Mouse (Mus musculus) gastrocnemius, adult 2 months (tissue): Measurements from ENCODE around the gene BC005537. TPM values are rescaled to one million over a fixed set of nuclear protein-coding genes. Genes with fewer than 3 reads are reported as not detected.

Experiments used
- DNase-seq: peaks from one replicate; pipeline ENCODE4 v3.0.0; 2022
- H3K27ac ChIP-seq: fragments of 200-600 bp; 2 replicates; pipeline ENCODE4 v1.8.1; 2022; ENCODE audit warnings: mild to moderate bottlenecking
- H3K4me3 ChIP-seq: fragments of 200-600 bp; 2 replicates; pipeline ENCODE4 v1.8.1; 2022; ENCODE audit warnings: mild to moderate bottlenecking, moderate library complexity
- CTCF ChIP-seq: fragments of 200-600 bp; IDR thresholded peaks from 2 replicates; pipeline ENCODE4 v1.8.1; 2022; ENCODE audit warnings: antibody characterized with exemption, mild to moderate bottlenecking, moderate library complexity
- intact Hi-C: fragments of 180-260 bp; cut with DNase I; formaldehyde crosslinking; loops from one replicate; pipeline ENCODE4 v1.15.1; 2025
- total RNA-seq, 2 experiments: library from RNA; stranded (reverse); gene quantifications; 2 replicates each; pipeline ENCODE4 v1.2.3; 2021

BC005537 gene
- total RNA-seq, 2 experiments from 2014 or later, result 47.1 to 52.2 TPM

DNA sequence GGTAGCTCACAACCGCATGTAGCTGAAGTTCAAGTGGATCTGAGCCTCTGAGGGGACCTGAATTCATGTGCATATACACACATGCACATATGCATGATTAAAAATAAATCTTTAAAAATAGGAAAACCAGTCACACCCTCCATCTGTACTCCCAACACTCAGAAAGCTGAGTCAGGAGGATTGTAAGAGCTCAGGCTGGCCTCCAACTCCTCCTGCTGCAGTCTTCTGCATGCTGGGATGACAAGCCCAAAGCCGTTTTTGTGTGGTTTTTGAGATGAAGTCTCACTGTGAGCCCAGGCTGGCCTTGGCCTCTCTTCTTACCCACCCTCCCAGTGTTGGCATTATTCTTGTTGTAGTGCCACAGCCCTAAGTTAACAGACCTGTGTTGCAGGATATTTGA lies 23.4 kb upstream of the BC005537 start:
- TF ChIP-seq CTCF, result no peak
- DNase-seq, result no peak
- intact Hi-C loops, result no loop called here
- no peak overlapping the region for H3K4me3 ChIP-seq
- H3K27ac ChIP-seq, result no peak overlapping the region

- H3K27ac ChIP-seq, result no peak overlapping the region
- intact Hi-C loops, result no loop called here
- no peak for DNase-seq
- TF ChIP-seq CTCF, result no peak
- no peak overlapping the region for H3K4me3 ChIP-seq
These were observed 22.6 kb upstream of the BC005537 start for GRCm38 (mm10) chr13:24778706-24779380.

DNA sequence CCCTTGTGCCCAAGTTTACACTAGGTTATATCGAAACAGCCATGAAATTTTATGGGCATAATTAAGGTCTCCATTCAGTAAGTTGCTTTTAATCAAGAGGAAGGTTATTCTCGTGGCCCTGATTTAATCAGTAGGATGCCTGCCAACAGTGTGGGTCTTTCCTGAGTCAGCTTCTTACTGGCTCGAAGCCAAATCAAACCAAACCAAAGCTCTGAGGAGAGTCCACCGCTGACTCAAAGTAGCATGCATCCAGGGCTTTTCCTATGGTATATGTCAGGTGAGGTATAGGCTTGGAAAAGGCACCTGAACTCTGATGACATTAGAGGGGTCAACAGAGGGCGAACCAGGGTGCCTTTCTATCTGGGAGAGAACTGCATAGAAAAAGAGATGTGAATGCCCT lies 19.5 kb upstream of the BC005537 start:
- Histone ChIP-seq H3K27ac (no peak overlapping the region), H3K4me3 (no peak overlapping the region)
- intact Hi-C loops, result no loop called here
- no peak for TF ChIP-seq CTCF
- no peak for DNase-seq

- H3K27ac ChIP-seq, result no peak overlapping the region
- intact Hi-C loops, result no loop called here
- no peak overlapping the region for H3K4me3 ChIP-seq
- DNase-seq, result no peak
- no peak for TF ChIP-seq CTCF
These were observed 15.4 kb upstream of the BC005537 start for GRCm38 (mm10) chr13:24786014-24786490.

DNA sequence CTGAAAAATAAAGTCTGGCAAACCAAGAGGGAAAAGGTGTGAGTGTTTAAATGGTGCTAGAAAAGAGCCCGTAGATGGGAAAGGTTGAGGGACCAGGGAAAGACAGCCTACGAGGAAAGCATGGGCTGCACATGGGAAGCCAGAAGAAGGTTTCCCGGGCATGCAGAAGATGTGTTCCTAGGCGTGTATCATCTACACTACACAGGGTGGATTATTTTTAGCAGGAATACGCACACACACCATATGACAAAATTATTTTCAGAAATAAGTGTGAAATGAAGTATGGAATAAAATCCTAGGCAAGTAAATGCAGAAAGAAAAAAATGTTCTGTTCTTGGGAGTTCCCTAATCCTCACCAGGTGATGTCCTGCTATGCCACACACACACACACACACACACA lies 14.0 kb upstream of the BC005537 start:
- no peak for DNase-seq
- Histone ChIP-seq H3K27ac (no peak overlapping the region), H3K4me3 (no peak overlapping the region)
- no peak for TF ChIP-seq CTCF
- intact Hi-C loops, result no loop called here

- peak; percentile 34 for DNase-seq
- TF ChIP-seq CTCF, result no peak
- Histone ChIP-seq H3K27ac (no peak overlapping the region), H3K4me3 (no peak overlapping the region)
- intact Hi-C loops, result no loop called here
These were observed 10.1 kb upstream of the BC005537 start for GRCm38 (mm10) chr13:24791349-24791748.

- intact Hi-C loops, result no loop called here
- no peak for DNase-seq
- peak overlapping the region; percentile 55 for H3K27ac ChIP-seq
- no peak overlapping the region for H3K4me3 ChIP-seq
- no peak for TF ChIP-seq CTCF
These were observed 8.9 kb upstream of the BC005537 start for GRCm38 (mm10) chr13:24792411-24793045.

GRCm38 (mm10) chr13:24798686-24799085 lies 2.8 kb upstream of the BC005537 start:
- intact Hi-C loops, result no loop called here

DNA sequence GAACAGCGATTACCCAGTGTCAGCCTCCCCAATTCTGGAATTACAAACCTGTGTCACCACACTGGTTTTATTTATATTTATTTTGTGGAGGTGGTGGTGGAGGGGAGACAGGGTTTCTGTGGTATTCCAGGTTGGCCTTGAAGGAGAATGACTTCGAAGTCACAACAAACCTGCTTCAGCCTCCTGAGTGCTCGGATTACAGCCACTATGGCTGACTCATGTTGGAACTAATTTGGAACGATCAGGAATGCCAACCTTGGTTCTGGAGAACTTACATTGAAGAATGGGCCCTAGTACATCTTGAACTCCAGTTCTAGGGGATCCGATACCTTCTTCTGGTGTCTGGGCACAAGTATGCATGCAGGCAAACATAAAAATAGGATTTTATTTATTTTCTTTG lies 2.1 kb upstream of the BC005537 start:
- intact Hi-C loops, result no loop called here
- H3K27ac ChIP-seq, result peak overlapping the region; percentile 100
- H3K4me3 ChIP-seq, result peak overlapping the region; percentile 77
- no peak for TF ChIP-seq CTCF
- DNase-seq, result no peak

More at GRCm38 (mm10) chr13:24798686-24799085, 2.8 kb upstream of the BC005537 start:
- Histone ChIP-seq H3K27ac (no peak overlapping the region), H3K4me3 (no peak overlapping the region)
- DNase-seq, result no peak
- TF ChIP-seq CTCF, result no peak

DNA sequence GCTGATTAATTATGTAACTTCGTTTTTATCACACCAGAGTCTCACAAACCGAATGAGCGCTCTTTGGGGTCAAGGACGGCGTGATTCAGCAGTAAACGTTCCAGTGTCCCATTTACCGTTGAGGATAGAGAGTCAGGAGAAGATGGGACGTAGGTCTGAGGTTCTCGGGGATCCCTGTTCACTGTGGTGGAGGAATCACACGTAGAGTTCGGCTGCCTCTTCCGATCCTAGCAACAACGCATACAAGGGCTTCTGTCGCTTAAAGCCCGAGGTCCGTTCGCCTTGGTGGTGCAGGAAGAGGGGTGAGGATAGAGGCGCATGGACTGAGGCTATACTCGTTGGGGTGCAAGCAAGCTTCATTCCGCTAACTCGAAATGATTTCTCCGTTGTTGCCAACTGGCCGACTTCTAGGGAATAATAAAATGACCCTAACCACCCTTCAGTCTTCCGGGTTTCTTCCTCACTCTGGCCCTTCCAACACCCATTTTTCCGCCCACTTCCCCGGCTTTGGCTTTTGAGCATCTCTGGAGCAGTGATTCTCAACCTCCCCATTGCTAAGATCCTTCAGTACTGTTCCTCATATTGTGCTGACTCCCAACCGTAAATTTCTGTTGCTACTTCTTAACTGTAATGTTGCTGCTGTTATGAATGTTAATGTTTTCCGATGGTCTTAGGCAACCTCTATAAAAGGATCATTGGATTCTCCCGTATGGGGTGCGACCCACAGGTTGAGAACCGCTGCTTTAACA lies 1.4 kb upstream of the BC005537 start:
- peak overlapping the region; percentile 100 for H3K27ac ChIP-seq
- no peak for TF ChIP-seq CTCF
- peak overlapping the region; percentile 77 for H3K4me3 ChIP-seq
- DNase-seq, result peak; percentile 50
- intact Hi-C loops, result loop anchor here (2.0 kb wide), 2 partner anchors 31 to 39 kb away; partner anchors contain the start of genes Acot13, Gmnn and Tdp2

DNA sequence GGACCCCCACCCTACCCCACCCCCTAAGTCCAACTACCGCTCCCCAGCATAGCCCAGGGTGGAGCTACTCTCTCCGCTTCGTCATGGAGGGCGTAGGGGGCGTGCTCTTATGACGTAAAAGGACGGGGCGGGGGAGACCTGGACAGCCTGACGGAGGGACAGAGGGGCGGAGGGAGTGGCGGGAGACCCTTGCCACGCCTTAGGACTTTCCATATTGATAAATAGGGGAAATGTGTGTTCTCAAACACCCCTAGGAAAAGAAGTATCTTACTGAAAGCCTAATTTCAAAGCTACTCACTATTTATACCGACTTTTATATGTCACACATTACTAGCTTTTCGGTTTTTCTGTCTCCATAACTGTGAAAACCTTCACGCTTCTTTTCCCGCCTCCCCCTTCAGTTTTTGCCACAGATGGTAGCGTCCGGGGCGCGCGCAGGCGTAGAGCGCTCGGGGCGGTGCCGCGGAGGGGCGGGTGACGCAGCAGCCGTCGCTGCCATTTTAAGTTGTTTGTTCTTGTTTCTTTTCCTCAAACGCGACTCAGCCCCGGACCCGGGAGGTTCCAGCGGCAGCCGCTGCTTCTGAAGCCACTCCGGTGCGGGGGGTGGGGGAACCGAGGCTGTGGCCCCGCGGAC lies 666 bp upstream of the BC005537 start:
- Histone ChIP-seq H3K4me3 (peak overlapping the region; percentile 77), H3K27ac (peak overlapping the region; percentile 100)
- intact Hi-C loops, result loop anchor here (2.0 kb wide), 2 partner anchors 30 to 40 kb away; partner anchors contain the start of genes Acot13, Gmnn and Tdp2
- TF ChIP-seq CTCF, result no peak
- DNase-seq, result peak; percentile 98

GRCm38 (mm10) chr13:24802131-24802691 lies 754 bp downstream of the BC005537 start:
- DNase-seq, result peak; percentile 52
- H3K4me3 ChIP-seq, result peak overlapping the region; percentile 77
- H3K27ac ChIP-seq, result peak overlapping the region; percentile 100
- no peak for TF ChIP-seq CTCF
- intact Hi-C loops, result no loop called here
